Mouse (Mus musculus): ENCODE measurements around the gene Evpl.
A peak's percentile ranks its signal among the peaks of the same experiment; 100 is the strongest.
"Not testable (repeated sequence)": the region's sequence is repeated elsewhere in the genome, so short reads cannot be mapped to it uniquely, and the experiment has no call there.

Gene Evpl

GRCm38 (mm10) chr11:116237742-116238395 is at the start of gene Evpl:
Gene Evpl (minus strand): TSS chr11:116238077.
- DNase-seq (ENCODE audit: low spot score in 2 of 2): no peak

GRCm38 (mm10) chr11:116287351-116287750 is 49.5 kb upstream of the Evpl start:
- DNase-seq (ENCODE audit: low spot score in 2 of 2): no peak

DNA sequence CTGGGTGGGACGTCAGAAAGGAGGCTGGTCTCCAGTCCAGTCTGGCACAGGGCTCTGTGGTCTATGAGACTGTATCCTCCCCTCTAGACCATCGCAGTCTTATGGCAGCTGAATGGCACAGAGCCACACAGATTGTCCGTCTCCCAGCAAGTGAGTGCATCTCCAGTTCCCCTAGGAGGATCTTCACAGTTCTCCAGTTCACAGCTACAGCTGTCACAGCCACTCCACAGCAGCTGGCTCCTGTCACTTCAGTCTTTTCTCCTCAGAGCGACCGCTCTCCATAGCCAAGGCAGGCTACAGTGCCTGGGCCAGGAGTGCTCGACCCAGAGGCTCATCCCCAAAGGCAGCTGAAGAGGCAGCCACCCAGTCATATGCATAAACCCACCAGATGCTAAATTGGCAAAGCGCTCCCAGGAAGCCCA is 47.9 kb upstream of the Evpl start:
- no peak for DNase-seq (ENCODE audit: low spot score in 2 of 2)

- no peak for DNase-seq (ENCODE audit: low spot score in 2 of 2)
Observed at GRCm38 (mm10) chr11:116283982-116284381, 46.1 kb upstream of the Evpl start.

- DNase-seq (ENCODE audit: low spot score in 2 of 2): no peak
Observed at GRCm38 (mm10) chr11:116282912-116283521, 45.1 kb upstream of the Evpl start.

DNA sequence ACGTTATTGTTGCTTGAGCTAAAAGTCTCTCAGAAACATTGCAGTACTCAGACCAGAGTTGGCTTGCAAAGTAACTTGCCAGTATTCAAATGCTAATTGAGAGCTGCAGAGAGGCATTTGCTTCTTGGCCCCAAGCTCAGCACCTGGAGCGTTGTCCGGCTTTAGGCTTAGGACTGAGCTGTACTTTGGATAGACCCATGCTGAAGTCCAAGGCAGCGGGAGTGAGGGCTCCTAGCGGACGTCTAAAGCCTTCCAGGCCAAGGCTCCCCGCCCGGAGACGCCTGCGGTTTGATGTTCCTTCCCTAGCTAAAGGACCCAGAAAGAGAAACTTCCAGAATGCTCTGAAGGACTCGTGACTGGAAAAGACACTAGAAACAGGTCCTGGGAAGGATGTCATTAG is 44.2 kb upstream of the Evpl start:
- no peak for DNase-seq (ENCODE audit: low spot score in 2 of 2)

GRCm38 (mm10) chr11:116281671-116282070 is 43.8 kb upstream of the Evpl start:
- DNase-seq (ENCODE audit: low spot score in 2 of 2): no peak

DNA sequence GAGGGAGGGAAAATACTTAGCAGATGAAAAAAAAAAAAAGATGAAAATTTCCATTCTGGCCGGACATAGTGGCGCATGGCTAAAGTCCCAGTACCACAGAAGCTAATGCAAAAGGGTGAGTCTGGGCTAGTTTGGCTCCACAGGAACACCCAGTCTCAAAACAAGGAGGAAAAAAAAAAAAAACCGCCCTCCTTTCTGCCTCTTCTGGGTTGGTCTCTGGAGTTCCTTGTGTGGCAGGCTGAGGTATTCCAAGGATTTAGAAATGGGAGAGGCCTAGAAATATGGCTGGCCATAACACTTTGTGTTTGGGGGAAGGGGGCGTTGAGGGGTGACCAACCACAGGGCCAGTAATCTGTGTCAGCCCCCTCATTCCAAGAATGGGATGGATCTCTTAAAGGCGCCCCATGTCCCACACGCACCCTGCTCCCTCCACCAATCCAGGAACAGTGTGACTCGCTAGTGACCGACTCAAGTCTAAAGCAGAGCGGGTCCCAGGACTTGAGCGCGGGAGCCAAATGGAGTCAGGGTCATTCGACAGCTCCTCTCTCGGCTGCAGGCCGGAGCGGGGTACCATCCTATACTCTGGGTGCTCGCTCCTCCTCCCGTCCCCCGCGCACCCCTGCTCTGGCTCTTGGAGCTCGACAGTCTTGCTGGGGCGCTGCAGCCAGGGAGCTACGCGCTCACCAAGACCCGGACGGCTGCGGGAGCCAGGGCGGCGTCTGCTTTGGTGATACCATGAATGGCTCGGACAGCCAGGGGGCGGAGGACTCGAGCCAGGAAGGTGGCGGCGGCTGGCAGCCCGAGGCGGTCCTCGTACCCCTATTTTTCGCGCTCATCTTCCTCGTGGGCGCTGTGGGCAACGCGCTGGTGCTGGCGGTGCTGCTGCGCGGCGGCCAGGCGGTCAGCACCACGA is 43.1 kb upstream of the Evpl start, which contains the start of gene Galr2:
TSS of gene Galr2 (plus strand) at position 189 of the 913 bp plus-strand sequence.
- DNase-seq (ENCODE audit: low spot score in 2 of 2): no peak

GRCm38 (mm10) chr11:116277184-116277583 is 39.3 kb upstream of the Evpl start:
- not testable (repeated sequence) for DNase-seq (ENCODE audit: low spot score in 2 of 2)

DNA sequence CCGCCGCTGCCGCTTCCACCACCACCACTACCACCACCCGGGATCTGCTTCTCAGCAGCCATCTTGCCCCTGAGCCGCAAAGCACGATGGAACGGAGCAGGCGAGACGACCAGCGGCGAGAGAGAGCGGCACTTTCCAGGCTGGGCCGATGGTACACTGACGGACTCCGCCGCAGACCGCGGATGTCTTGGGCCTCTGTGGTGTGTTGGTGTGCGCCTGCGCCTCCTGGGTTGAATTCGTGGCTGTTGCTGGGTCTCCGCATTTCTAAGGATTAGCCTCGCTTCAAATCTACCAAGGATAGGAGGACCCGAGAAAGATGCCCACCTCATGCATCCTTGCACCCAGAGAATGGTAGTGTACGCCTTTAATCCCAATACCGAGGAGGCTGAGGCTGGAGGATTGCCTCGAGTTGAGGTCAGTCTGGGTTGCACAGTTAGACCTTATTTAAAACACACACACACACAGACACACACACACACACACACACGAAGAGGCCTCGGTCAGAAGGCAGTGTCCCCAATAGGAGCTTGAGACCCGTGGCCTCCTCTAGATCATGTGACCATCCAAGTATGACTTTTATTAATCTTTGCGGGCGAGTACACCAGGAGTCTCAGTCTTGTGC is 36.3 kb upstream of the Evpl start, which contains the start of gene Srp68:
TSS of gene Srp68 (minus strand) at position 173 of the 622 bp plus-strand sequence.
- DNase-seq (ENCODE audit: low spot score in 2 of 2): peak; percentile 86 to 90

GRCm38 (mm10) chr11:116273469-116274044 is 35.7 kb upstream of the Evpl start:
- no peak for DNase-seq (ENCODE audit: low spot score in 2 of 2)

DNA sequence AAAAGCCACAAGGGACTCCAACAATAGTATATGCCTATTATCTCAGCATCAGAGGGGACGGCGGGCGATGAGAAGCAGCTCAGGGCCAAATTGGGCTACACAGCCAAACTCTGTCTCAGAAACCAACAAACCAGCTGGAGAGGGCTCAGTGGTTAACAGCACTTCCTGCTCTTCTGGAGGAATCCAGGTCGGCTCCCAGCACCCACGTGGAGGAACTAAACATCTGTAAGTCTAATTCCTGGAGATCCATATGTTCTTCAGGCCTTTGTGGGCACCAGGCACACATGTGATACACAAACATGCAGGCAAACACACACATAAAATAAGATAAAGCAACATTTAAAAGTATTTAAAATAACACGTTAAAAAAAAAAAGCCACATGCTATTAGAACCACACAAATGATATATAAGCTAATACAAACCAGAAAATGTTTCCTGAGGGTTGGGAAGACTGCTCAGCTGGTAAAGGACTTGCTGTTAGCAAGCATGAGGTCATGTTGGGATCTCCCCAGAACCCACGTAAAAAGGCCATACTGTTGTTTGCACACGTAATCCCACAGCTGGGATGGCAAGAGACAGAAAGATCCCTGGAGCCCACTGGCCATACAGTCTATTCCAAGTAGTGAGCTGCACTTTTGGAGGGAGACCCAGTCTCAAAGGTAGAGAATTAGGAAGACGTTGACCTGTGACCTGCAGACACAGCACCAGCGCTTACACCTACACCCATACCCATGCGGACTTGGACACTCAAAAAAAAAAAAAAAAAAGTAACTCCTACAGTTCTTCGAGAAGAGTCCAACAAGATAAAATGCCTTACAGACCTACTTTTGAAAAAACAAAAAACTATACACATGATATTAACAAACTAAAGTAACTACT is 35.0 kb upstream of the Evpl start:
- DNase-seq (ENCODE audit: low spot score in 2 of 2): no peak

GRCm38 (mm10) chr11:116269560-116269959 is 31.7 kb upstream of the Evpl start:
- no peak for DNase-seq (ENCODE audit: low spot score in 2 of 2)

DNA sequence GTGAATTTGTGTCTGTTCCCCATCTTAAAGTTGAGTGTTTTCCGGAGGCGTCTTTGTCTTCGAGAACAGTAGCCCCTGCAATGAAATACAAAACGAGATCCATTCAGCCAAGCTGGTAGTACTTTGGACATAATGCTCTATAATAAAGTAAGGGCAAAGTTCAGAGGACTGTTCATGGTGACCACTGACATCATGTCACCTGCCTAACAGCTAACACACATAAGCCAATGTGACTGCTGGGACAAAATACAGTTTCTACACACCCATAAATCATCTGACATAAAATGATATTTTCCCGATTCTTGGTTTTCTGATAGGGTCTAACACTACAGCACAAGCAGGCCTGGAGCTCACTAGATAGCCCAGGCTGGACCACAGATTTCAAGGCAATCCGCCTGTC is 30.4 kb upstream of the Evpl start:
- DNase-seq (ENCODE audit: low spot score in 2 of 2): no peak

DNA sequence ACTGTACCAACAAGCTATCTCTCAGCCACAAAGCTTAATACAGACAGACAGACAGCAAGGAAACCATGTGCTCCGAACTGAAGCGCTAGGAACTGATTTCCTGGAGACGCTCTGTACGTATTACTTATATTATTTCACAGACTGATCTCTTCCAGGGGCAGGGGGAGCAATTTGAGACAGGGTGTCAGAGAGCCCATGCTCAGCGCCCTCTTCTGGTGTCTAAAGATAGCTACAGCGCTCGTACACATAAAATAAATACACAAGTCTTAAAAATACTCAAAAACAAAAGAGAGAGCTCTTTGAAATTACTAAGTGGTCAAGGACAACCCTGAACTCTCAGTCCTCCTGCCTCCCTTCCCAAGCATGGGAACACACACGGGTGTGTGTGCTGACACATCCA is 29.8 kb upstream of the Evpl start:
- DNase-seq (ENCODE audit: low spot score in 2 of 2): no peak

- no peak for DNase-seq (ENCODE audit: low spot score in 2 of 2)
Observed at GRCm38 (mm10) chr11:116265850-116266249, 28.0 kb upstream of the Evpl start.

GRCm38 (mm10) chr11:116265352-116265751 is 27.5 kb upstream of the Evpl start:
- DNase-seq (ENCODE audit: low spot score in 2 of 2): peak in 1 of 2 experiments; percentile 13

DNA sequence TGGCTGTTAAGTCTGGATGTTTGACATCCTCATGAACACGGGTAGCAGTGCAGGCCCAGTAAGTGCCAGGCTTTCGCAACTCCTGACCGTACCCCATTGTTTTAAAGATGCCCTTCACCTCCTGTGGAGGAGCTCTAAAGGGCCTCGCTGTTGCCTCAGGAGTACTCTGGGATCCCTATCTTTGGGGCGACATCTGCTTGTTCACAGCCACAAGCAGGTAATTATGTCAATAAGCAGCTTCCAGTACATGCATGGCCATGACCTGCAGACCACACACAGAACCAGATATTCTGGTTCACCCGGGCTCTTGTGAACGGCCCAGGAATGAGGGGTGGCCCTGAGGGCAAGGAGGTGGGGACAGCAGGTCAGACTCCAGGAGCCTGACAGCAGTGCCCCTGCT is 22.4 kb upstream of the Evpl start:
- no peak for DNase-seq (ENCODE audit: low spot score in 2 of 2)

GRCm38 (mm10) chr11:116259461-116259860 is 21.6 kb upstream of the Evpl start:
- DNase-seq (ENCODE audit: low spot score in 2 of 2): no peak

GRCm38 (mm10) chr11:116255982-116256675 is 18.3 kb upstream of the Evpl start:
- no peak for DNase-seq (ENCODE audit: low spot score in 2 of 2)
